Mouse (Mus musculus) limb, embryonic 10.5 days (tissue): ENCODE measurements at regions not wholly inside any gene's neighbourhood (a gene's known extent, or its start where the extent isn't known, plus 50 kb on each side); places are given as distances from the start of the nearest gene placed in this dataset. TPM values are rescaled to one million over a fixed set of nuclear protein-coding genes. Genes with fewer than 3 reads are reported as not detected.
"Not testable (repeated sequence)": the region's sequence is repeated elsewhere in the genome, so short reads cannot be mapped to it uniquely, and the experiment has no call there.

ENCODE experiments used
- DNase-seq: peaks from one replicate; pipeline ENCODE4 v3.0.0-alpha.2; 2017; ENCODE audit warnings: low spot score
- H3K27ac ChIP-seq: fragments of 300-500 bp; sonication (generic); 2 replicates; pipeline ENCODE4 v1.5.1; 2016; ENCODE audit warnings: mild to moderate bottlenecking
- H3K27me3 ChIP-seq: fragments of 300-500 bp; sonication (generic); 2 replicates; pipeline ENCODE4 v1.6.1; 2016; ENCODE audit warnings: low read depth, mild to moderate bottlenecking; ENCODE audit not compliant: poor library complexity, severe bottlenecking
- H3K36me3 ChIP-seq: fragments of 300-500 bp; sonication (generic); 2 replicates; pipeline ENCODE4 v1.6.1; 2016; ENCODE audit warnings: mild to moderate bottlenecking, moderate library complexity
- H3K4me1 ChIP-seq: fragments of 300-500 bp; sonication (generic); 2 replicates; pipeline ENCODE4 v1.6.1; 2016
- H3K4me3 ChIP-seq: fragments of 300-500 bp; sonication (generic); 2 replicates; pipeline ENCODE4 v1.5.1; 2016; ENCODE audit warnings: mild to moderate bottlenecking, moderate library complexity
- H3K9me3 ChIP-seq: fragments of 300-500 bp; sonication (generic); replicated peaks from 2 replicates; pipeline ENCODE4 v1.6.1; 2016; ENCODE audit warnings: mild to moderate bottlenecking
- WGBS: fragments of 180-500 bp; shearing (Covaris S2); methylation state at CpG from one replicate; pipeline ENCODE4 v1.1.7; 2016; 5-methylcytosine and 5-hydroxymethylcytosine counted together
- microRNA-seq: library from miRNA; unstranded; fragments of <30 nt; microRNA quantifications from one replicate; pipeline ENCODE4, GENCODE M21; 2017

DNA sequence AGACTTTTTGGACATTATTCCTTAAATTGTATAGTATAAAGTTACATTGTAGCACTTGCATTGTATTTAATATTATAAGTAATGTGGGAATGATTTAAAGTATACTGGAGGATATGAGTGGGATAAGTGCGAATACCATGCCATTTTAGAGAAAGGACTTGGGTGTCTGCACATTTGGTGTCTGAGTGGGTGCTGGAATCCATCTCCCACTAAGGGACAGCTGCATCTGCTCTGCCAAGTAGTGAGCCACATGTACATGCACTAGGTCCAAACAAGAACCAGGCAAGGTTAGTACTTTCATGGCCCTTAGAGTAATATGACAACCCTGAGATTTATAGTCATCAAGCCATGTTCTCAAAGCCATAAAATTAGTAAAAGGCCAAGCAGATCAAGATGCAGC lies 146.0 kb upstream of the Pcsk5 start:
- H3K4me3 ChIP-seq = no peak overlapping the region

DNA sequence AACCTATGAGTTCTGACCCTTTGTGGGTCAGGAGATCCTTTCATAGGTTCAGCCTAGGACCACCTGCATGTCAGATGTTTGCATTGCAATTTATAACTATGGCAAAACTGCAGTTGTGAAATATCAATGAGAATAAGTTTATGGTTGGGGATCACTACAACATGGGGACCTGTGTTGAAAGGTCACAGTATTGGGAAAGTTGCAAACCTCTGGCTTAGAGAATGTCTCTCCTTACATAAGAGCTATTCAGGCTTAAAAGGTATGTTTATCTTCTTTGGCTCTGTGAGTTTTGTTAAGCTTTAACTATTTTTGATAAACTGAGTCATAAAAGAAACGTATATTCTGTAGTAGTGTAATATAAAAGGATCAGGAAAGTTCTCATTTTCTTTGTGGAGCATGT lies 128.1 kb upstream of the Pcsk5 start:
- 84% methylated on average over 1 of the region's 1 CpGs for WGBS
- no peaks in the 10 kb centered on the region for H3K27me3 ChIP-seq
- DNase-seq = no peak
- no peak overlapping the region for H3K4me3 ChIP-seq
- H3K36me3 ChIP-seq = no peaks in the 10 kb centered on the region
- no peak overlapping the region for H3K27ac ChIP-seq
- no peaks in the 10 kb centered on the region for H3K4me1 ChIP-seq
- H3K9me3 ChIP-seq = no peaks in the 10 kb centered on the region

More for the DNA sequence above, 146.0 kb upstream of the Pcsk5 start:
- no peaks in the 10 kb centered on the region for H3K4me1 ChIP-seq
- H3K36me3 ChIP-seq = no peaks in the 10 kb centered on the region
- no peak overlapping the region for H3K27ac ChIP-seq
- H3K27me3 ChIP-seq = no peaks in the 10 kb centered on the region
- DNase-seq = no peak
- no peaks in the 10 kb centered on the region for H3K9me3 ChIP-seq
- WGBS = 93% methylated on average over 1 of the region's 1 CpGs

DNA sequence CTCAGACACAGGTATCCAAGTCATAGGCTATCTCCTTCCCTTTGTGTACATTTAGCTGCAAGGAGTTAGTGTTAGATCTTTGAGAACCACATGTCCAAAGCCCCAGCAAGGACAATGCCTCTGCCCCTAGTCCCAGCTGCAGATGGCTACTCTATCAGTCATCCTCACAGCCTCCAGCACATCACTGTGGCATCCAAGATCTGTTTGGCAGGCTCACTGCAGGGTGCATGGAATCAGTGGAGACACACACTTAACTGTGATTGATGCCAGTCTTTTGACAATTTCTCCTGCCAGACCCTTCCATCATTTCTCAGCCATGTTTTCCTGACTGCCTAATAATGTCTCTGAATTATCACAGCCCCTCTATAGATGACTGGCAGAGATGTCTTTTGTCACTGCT lies 121.0 kb upstream of the Pcsk5 start:
- no peaks in the 10 kb centered on the region for H3K36me3 ChIP-seq
- H3K27me3 ChIP-seq = no peaks in the 10 kb centered on the region
- no peak overlapping the region for H3K27ac ChIP-seq
- H3K9me3 ChIP-seq = no peaks in the 10 kb centered on the region
- H3K4me3 ChIP-seq = no peak overlapping the region
- no peak for DNase-seq
- H3K4me1 ChIP-seq = no peaks in the 10 kb centered on the region

DNA sequence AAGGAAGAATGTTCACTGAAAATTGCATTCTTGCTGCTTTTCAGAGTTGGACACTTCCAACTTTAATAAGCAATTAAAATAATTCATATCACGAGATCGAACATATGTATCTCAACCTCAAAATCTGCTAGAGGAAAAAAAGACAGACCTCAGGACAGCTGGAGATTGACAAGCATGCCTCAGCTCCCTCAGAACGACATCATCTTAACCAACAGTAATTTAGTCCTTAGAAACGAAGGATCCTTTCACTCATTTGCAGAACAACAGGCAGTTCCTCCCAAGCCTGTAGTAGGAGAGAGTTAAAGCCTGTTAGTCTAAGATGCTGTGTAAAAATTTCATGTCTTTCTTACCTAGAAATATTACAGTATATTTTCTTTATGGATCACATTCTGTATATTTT lies 95.2 kb upstream of the Pcsk5 start:
- H3K4me1 ChIP-seq = no peaks in the 10 kb centered on the region
- no peak overlapping the region for H3K27ac ChIP-seq
- DNase-seq = no peak
- no peaks in the 10 kb centered on the region for H3K36me3 ChIP-seq
- WGBS = 82% methylated on average over 4 of the region's 4 CpGs
- H3K27me3 ChIP-seq = no peaks in the 10 kb centered on the region
- no peaks in the 10 kb centered on the region for H3K9me3 ChIP-seq
- no peak overlapping the region for H3K4me3 ChIP-seq

DNA sequence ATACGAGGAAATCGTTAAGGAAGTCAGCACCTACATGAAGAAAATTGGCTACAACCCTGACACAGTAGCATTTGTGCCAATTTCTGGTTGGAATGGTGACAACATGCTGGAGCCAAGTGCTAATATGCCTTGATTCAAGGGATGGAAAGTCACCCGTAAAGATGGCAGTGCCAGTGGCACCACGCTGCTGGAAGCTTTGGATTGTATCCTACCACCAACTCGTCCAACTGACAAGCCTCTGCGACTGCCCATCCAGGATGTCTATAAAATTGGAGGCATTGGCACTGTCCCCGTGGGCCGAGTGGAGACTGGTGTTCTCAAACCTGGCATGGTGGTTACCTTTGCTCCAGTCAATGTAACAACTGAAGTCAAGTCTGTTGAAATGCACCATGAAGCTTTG lies 89.7 kb upstream of the Pcsk5 start:
- not testable (repeated sequence) for DNase-seq, H3K27ac ChIP-seq, H3K4me1 ChIP-seq, H3K36me3 ChIP-seq, H3K9me3 ChIP-seq, H3K4me3 ChIP-seq, H3K27me3 ChIP-seq
- 91% methylated on average over 8 of the region's 8 CpGs for WGBS

DNA sequence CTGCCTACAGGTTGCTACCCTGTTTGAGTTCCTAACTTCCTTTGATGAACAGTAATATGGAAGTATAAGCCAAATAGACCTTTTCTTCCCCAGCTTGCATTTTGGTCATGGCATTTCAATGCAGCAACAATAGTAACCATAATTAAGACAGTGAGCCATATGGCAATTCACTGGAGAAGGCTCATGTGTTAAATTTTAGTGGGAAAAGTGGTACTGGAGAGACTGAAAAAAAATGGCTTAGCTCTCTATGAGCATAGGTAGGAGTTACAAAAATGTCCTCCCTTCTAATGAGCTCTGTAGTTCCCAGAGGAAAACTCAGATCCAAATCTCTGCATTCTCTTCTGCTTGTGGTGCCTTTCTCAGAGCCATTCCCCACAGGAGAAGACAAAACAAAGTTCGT lies 70.1 kb upstream of the Pcsk5 start:
- H3K9me3 ChIP-seq = no peaks in the 10 kb centered on the region
- no peaks in the 10 kb centered on the region for H3K27me3 ChIP-seq
- DNase-seq = no peak
- no peaks in the 10 kb centered on the region for H3K4me1 ChIP-seq
- no peaks in the 10 kb centered on the region for H3K36me3 ChIP-seq
- H3K4me3 ChIP-seq = no peak overlapping the region
- no peak overlapping the region for H3K27ac ChIP-seq
- 89% methylated on average over 1 of the region's 1 CpGs for WGBS

DNA sequence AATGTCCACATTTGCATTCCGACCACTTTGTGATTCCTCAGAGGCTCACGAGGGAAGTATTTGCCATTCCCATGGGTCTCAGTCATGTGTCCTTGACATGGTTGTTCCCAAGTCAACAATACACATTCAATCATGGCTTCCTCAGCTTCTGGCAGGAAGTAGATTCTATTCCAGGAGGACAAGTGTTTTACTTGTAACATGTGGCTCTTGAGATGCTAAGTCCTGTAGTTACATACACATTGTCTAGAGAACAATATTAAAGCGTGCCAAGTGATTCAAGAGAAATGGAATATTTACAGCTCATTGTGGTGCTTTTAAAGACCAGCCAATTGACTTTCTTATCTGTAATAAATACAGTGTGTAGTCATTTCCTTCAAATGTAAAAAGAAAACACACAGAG lies 66.7 kb upstream of the Pcsk5 start:
- 95% methylated on average over 3 of the region's 3 CpGs for WGBS
- no peaks in the 10 kb centered on the region for H3K9me3 ChIP-seq
- H3K4me1 ChIP-seq = no peaks in the 10 kb centered on the region
- H3K27me3 ChIP-seq = no peaks in the 10 kb centered on the region
- no peak overlapping the region for H3K4me3 ChIP-seq
- H3K27ac ChIP-seq = no peak overlapping the region
- no peaks in the 10 kb centered on the region for H3K36me3 ChIP-seq
- DNase-seq = no peak

DNA sequence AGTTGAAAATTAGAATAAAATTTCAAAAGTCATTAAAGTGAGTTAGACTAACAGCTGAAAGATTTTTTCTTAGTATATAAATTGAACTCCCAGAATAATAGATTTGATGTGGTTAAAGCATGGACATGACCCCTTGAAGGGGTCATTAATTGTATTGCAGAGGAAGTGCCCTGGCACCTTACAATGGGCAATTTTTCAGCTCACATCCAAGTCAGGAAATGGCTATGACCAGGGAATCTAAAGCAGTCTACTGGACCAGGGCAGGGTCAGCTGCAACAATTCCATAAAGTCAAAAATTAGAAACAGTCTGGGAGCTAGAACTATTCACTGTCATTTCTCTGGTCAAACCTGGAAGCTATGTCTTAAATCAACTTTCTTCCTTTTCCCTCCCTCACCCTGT lies 55.2 kb upstream of the Pcsk5 start:
- H3K36me3 ChIP-seq = no peaks in the 10 kb centered on the region
- no peak for DNase-seq
- no peaks in the 10 kb centered on the region for H3K9me3 ChIP-seq
- no peak overlapping the region for H3K27ac ChIP-seq
- H3K4me1 ChIP-seq = no peaks in the 10 kb centered on the region
- H3K4me3 ChIP-seq = no peak overlapping the region
- no peaks in the 10 kb centered on the region for H3K27me3 ChIP-seq

Small RNA genes lying in the stretch of these regions (microRNA-seq; reads per million reads assigned to microRNA genes)
- gene Gm23061 = not detected
